8 mouse cellular contexts compared by ENCODE assay signal in genomic region chr13:21530781-21531201, GRCm38 (mm10). TPM values are rescaled to one million over a fixed set of nuclear protein-coding genes. Genes with fewer than 3 reads are reported as not detected.
A peak's percentile ranks its signal among the peaks of the same experiment; 100 is the strongest.
DNase-seq lines count a peak whose midpoint lies in the region; ATAC-seq and TF ChIP-seq lines count a peak whose summit lies in the region.

TSS of gene Zkscan8 (minus strand) at chr13:21531120.

- H3K27ac ChIP-seq in cortical plate, adult 2 months (ENCODE audit: insufficient read depth, low read length), result peak within 1 kb of the TSS; percentile 67

- DNase-seq in gastrocnemius, adult 8-10 months (ENCODE audit: low spot score in 2 of 2), result peak; percentile 56 to 78
- peak; percentile 90 for DNase-seq in induced T-regulatory cell, adult 2 months (ENCODE audit: low read depth)
- DNase-seq in left cerebral cortex, adult 9 months (ENCODE audit: low spot score in 2 of 2), result peak; percentile 54 to 84
- DNase-seq in right cerebral cortex, postnatal 14 days, result peak; percentile 79
- DNase-seq in urinary bladder, postnatal 36 days (ENCODE audit: low spot score in 2 of 2), result peak; percentile 86 to 89

- 0 out of 2 replicates have a peak, but pooled peaks have one; percentile 24 for TF ChIP-seq POLR2A in cortical plate, adult 2 months (IDR thresholded peaks at IDR 0.05; ENCODE audit: extremely low read depth, insufficient read depth, low read length)

- H3K4me3 ChIP-seq in cortical plate, adult 2 months (ENCODE audit: insufficient read depth, low read length), result peak within 1 kb of the TSS; percentile 79

- H3K4me1 ChIP-seq in cortical plate, adult 2 months (ENCODE audit: control insufficient read depth, insufficient read depth, low read length), result no peaks in the 10 kb centered on the region

- ATAC-seq in activated CD4-positive, CD25-positive, alpha-beta regulatory T cell, adult 4 months, result peak; percentile 98
- peak; percentile 100 for ATAC-seq in megakaryocyte progenitor cell, adult 5-6 weeks (replicated peaks; ENCODE audit: poor library complexity)

- TF ChIP-seq CTCF in cortical plate, adult 2 months (IDR thresholded peaks at IDR 0.05; ENCODE audit: extremely low read depth, insufficient read depth, low read length), result no peak

RNA-seq across cellular contexts. Expression of gene Zkscan8, which starts in this region (rescaled TPM):
- polyA plus RNA-seq in activated CD4-positive, CD25-positive, alpha-beta regulatory T cell, adult 4 months (2017; shearing (Covaris generic)), result 10 to 100 TPM in 1 of 2 experiments, 1 to 10 TPM in 1; 5.0 to 10.1 TPM
- 6.7 and 7.0 TPM in 2 replicates for polyA plus RNA-seq in cortical plate, adult 2 months (2012; rRNA removed)
- total RNA-seq in gastrocnemius, adult 8-10 months (2022), result 1 to 10 TPM; 4.6 to 9.3 (median 7.2) TPM
- total RNA-seq in megakaryocyte progenitor cell, adult 5-6 weeks (2015), result 8.4 and 13.7 TPM in 2 replicates
- total RNA-seq in megakaryocyte progenitor cell, adult 5-6 weeks (2017), result 7.7 and 9.8 TPM in 2 replicates

Comparison
In these comparisons a context has a peak if more than half of its experiments do, and no peak if none do; other contexts are left out.
1. Peak in every context shown above with its lines: DNase-seq, ATAC-seq, H3K4me3 ChIP-seq and H3K27ac ChIP-seq.